Mouse (Mus musculus) liver (tissue): ENCODE data around the gene Dync1i1.

Source experiments
- DNase-seq: peaks from one replicate; pipeline ENCODE4 v3.0.0-alpha.2; 2020; ENCODE audit warnings: mixed read lengths

Dync1i1 gene

GRCm38 (mm10) chr6:5991243-5991642, 265.8 kb downstream of the Dync1i1 start:
- no peak for DNase-seq

- DNase-seq = no peak
These were observed 266.6 kb downstream of the Dync1i1 start for GRCm38 (mm10) chr6:5991817-5992755.

DNA sequence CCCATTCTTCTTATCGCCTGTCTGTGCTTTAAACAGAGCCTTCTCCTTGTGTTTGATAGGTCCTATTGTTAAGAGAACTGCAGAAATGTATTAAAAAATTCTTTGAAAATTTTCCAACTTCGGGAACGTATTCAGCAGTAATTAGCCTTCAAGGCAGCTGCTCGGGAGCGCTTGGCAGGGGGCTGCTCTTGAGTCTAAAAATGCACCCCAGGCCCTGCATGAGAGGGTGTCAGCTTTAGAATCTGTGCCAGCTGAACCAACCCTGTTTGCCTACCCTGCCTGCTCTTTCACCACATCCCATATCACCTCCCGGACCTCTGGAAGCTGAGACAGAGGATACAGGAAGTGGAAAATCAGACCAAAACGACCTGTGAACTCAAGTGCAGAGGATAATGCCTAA, 267.6 kb downstream of the Dync1i1 start:
- no peak for DNase-seq

DNA sequence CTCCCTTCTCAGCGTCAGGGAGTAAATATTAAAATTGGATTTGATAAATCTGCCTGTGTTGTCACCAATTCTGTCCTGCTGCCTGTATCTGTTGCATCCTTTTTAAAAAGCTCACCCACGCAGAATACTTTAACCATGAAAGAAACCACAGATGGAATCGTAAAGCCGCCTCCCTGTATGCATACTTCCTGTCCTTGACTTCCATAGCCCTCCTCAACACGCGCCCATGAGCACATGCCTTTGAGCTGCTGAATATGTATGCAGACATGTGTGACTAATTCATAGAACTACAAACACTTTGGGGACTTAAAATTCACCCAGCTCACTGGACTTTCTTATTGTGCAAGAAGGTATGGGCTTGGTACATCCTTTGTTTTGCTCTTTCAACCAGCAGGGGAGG, 272.1 kb downstream of the Dync1i1 start:
- DNase-seq = no peak

GRCm38 (mm10) chr6:6002061-6002460, 276.6 kb downstream of the Dync1i1 start:
- no peak for DNase-seq

DNA sequence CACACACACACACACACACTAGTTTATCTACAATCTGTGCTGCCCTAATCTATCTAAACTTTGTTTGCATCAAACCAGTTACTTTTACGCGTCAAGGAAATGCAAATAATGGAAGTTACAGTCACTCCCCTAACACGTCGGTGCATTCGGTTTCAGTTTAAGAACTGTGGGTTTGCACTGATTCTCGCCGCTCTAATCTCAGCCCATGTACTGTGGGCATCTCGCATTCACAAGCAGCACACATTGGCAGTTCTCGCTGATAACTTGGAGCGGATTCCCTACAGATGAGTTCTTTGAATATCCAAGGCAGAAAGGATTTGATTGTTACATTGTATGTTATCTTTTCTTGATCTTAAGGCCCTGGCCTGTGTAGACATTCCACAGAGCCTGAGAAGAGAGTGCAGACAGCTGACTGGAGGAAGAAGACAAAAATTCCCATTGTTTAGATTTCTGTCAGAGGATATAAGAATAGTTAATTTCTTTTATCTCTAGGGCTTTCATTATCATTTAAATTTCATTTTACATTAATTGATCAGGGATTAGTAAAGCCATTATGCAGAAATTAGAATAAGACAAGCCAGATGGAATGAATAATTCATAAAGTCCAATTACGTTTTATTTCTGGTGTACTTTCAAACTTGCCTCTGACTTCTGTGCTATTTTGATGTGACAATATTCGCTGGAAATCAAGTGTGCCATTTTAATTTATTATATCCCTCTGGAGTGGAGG, 279.5 kb downstream of the Dync1i1 start:
- no peak for DNase-seq

DNA sequence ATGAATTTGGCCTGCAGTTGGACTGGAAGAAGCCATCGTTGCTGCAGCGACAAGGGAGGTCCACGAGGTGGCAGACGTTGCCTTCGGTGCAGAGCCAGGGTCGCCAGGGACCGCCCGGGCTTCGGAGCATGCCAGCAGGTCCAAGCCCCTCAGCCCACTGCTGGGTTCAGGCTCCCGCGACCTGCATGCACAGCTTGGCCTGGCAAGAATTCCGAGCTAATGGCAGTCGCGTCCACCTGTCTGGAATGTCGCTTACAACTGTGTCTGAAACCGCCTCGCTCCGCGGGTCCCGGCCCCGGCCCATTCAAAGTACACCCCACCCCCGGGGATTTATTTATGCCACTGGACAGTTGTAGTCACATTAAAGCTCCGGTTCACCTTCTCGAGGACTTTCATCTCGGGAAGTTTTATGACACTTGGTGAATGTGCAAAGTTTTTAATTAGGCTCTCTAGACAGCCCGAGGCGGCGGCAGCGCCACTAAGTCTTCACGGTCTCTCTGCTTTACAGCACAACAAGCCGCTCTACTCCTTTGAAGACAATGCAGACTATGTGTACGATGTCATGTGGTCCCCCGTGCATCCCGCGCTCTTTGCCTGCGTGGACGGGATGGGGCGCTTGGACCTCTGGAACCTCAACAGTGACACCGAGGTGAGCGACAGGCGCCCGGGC, 280.5 kb downstream of the Dync1i1 start:
- DNase-seq = peak; percentile 66

DNA sequence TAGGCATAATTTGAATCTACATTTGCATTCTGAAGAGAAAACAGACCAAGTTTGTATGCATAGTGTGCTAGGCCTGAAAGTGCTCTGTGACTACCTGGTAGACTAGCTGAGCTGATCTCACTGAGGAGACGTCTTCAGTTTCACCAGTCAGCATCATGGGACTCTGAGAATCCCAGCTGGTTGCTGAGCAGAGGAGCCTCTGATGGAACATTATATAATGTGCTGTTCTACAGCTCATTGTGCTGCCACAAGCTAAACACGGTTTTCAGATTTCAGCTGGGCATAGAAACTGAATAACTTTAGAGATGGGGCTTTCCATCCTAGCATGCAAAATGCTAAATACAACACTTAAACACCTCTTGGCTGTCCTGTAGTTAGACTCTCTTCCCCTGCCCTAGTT, 285.9 kb downstream of the Dync1i1 start:
- no peak for DNase-seq

DNA sequence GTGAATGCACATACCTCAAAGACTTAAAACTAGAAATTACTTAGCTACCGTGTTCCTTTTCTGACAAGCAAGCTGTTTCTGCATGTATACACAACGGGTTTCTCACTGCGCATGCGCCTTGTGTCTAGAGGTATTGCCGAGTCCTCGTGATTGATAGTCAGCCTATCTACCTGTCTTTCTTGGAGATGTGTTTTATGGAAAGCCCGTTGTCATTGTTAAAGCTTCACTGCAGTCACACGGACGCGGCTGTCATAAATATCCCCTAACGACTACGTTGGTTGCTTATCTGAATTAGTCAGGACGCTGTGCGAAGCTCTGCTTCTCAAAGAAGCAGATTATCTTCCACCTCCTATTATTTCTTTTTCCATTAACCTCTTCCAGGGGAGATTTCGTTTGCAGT, 290.2 kb downstream of the Dync1i1 start:
- DNase-seq = no peak

GRCm38 (mm10) chr6:6016931-6017330, 291.5 kb downstream of the Dync1i1 start:
- DNase-seq = no peak

DNA sequence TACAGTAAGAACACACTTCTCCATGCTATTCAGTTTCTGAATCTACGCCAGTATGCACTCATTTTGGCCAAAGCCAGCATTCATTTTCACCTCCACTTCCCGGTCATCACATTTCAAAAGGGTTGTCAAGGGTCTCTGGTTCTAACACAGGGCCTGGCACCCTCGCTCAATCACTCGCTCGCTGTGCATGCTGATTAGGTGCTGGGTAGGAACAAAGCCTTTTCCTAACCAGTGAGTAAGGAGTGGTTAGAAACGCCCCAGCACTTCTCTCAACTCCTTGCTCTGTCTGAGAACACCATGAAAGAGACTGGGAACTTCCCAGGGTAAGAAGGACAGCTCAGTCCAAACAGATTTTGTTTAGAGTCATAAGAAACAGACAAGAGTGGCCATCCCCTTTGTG, 298.5 kb downstream of the Dync1i1 start:
- no peak for DNase-seq

GRCm38 (mm10) chr6:6027664-6028063, 302.2 kb downstream of the Dync1i1 start:
- DNase-seq = no peak

GRCm38 (mm10) chr6:6038773-6039550, 313.5 kb downstream of the Dync1i1 start:
- DNase-seq = no peak

DNA sequence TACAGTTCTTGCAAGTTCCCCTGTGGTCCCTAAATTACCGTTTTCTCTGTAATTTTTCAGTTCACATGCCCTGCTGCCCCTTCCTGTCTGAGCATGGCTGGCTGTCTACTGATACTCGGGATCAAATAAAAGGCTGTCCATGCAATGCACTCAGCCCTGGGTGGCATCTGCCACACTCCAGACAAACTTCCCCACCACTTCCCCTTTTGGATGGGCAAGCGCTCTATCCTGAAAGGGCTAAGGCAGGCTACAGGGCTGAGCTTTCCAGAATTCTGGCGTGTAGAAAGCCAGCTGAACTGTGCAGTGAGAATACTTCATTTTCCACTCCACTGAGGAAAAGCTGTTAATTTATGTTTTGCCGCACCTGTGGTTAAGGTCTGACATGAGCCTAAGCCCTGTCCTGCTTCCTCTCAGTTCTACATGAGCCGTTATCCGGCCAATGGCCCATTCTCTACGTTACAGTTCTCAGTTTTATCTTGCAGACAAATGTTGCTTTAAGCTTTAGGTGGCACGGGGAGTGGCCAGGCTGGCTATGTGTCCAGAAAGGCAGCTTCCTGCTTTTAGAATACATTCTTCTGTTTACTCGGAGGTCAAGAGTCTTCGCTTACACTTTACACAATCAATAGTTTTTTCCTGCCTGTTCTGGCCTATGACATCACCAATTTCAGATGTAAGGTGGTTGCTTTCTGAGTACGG, 321.4 kb downstream of the Dync1i1 start:
- no peak for DNase-seq

- DNase-seq = no peak
These were observed 327.3 kb downstream of the Dync1i1 start for GRCm38 (mm10) chr6:6052696-6053095.

GRCm38 (mm10) chr6:6053946-6054345, 328.5 kb downstream of the Dync1i1 start:
- no peak for DNase-seq

GRCm38 (mm10) chr6:6058548-6058947, 333.1 kb downstream of the Dync1i1 start:
- DNase-seq = no peak

DNA sequence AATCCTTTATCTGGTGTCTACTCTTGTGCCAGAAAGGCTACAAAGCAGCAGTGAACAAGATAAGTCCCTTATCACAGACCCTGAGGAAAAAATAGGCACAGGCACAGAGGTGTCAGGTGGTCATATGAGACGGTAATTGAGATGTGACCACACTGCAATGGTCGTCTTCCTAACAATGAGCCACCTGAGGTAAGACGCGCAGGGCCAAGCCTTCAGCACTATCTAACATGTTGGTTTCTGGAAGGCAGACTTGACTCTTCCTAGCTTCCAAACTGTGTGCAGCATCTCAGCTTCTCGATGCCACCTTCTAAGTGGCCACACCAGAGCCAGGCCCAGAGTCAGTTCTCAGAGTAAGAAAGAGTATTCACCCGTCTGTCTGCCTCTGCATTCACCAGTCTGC, 341.8 kb downstream of the Dync1i1 start:
- DNase-seq = no peak

DNA sequence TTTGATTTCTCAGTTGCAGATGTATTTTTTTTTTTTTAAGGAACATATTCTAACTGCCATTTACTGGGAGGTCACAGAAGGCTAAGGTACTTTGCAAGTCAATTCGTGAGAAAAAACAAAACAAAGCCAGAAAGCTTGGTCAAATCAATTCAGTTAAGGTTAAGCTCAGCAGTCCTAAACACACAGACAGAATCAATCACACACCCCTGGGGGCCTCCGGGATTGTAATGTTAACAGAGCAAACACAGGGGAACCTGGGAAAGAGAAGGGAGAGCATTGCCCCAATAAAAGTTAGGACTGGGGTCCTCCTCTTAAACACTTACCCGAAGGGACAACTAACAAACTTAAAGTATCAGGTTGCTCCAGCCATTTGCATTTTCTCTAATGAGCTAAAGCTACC, 344.6 kb downstream of the Dync1i1 start:
- DNase-seq = no peak

DNA sequence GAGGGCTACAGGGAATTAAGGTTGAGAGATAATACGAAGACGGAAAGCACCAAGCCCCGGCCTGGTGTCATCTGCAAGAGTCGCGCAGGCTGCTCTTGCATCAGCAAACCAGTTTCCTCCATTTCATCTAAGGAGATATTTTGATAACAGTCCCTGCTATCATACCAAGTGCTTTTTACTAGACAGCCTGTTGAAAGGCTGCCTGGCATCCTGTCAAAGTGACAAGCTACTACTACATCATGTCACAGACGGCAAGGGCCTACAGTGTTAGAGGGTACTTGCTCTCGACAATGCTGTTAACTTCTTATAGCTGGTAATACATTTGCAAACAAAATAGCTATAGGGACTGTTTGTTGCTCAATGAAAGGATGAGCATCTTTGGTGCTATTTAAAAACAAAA, 345.6 kb downstream of the Dync1i1 start:
- DNase-seq = no peak

GRCm38 (mm10) chr6:6075940-6076447, 350.6 kb downstream of the Dync1i1 start:
- DNase-seq = no peak

GRCm38 (mm10) chr6:6077234-6077633, 351.8 kb downstream of the Dync1i1 start:
- DNase-seq = no peak
